Mouse (Mus musculus): ENCODE data around the gene Spata3.

GRCm38 (mm10) chr1:86021365-86021989 is 4.9 kb downstream of the Spata3 start:
- TF ChIP-seq CTCF (IDR thresholded peaks at IDR 0.05; ENCODE audit: control insufficient read depth, insufficient read depth, low read length) (peak; percentile 24; the same call in 1 of the 2 replicates), POLR2A (IDR thresholded peaks at IDR 0.05; ENCODE audit: borderline replicate concordance, control insufficient read depth, low read depth, low read length) (no peak)

All from bone marrow, adult 2 months (tissue).